Mouse (Mus musculus): ENCODE measurements around the gene Gnmt. TPM values are rescaled to one million over a fixed set of nuclear protein-coding genes. Genes with fewer than 3 reads are reported as not detected.

Gnmt gene
- total RNA-seq, 2 experiments from 2014 or later, result 1.8 to 3.1 TPM

DNA sequence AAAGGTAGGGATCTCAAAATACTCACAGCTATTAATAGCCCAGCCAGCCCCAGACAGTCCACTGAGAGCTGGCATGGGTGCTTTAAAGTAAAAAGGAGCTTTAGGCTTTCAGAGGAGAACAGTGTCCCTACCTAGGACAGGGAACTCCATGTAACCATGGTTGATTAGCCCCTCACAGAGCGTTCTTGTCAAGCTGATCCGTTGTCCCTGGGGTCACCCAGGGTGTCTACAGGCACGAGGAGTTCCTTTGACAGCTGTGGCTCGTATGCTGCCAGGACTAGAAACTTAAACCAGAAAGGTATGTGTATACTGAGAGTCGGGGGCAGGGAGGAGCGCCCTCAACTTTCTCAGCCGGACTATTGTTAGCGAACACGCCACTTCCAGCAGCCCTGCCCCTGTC lies 50.1 kb downstream of the Gnmt start:
- intact Hi-C loops (cut with DNase I), result no loop called here
- DNase-seq, result peak in 1 of 2 experiments; percentile 34

DNA sequence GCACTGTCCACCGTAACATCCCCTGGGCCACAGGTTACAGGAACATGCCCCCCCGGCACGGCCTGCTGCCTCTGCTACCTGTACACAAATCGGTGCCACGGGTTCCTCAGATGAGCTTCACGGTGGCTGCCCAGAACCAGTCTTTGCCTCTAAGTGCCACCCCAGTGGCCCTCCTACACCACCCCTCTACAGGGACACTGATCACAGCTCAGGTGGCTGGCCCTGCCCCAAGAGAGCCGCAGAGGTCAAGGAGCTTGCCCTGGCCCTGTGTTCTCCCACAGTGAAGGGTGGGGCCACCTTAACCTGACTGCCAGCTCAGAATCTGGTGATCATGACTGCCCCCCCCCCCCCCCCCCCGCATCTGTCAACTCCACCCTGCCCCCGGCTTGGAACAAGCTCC lies 50.6 kb downstream of the Gnmt start, which contains the start of gene Mea1:
Mea1 (plus strand) TSS at position 378 of the 400 bp plus-strand sequence.
- DNase-seq, result peak in 1 of 2 experiments; percentile 42

More for the DNA sequence above, 50.6 kb downstream of the Gnmt start, which contains the start of gene Mea1:
- intact Hi-C loops (cut with DNase I), result no loop called here

Other genes starting within 250 kb of the Gnmt start
- under 1 TPM; 0.19 TPM for gene Ttbk1, start 241.5 kb downstream of the Gnmt start, total RNA-seq (2021)
- 1 to 10 TPM in 1 of 2 experiments, under 1 TPM in 1; 0.89 to 2.2 TPM for gene Dnph1, start 232.5 kb downstream of the Gnmt start, total RNA-seq (2021)
- 10 to 100 TPM; 20.3 to 24.0 TPM for gene Cul9, start 182.8 kb downstream of the Gnmt start, total RNA-seq (2021)
- gene Srf, start 173.0 kb downstream of the Gnmt start, total RNA-seq (2021), result 10 to 100 TPM; 85.7 to 94.7 TPM
- gene Ptk7, start 99.7 kb downstream of the Gnmt start, total RNA-seq (2021), result 1 to 10 TPM; 2.7 to 4.0 TPM
- 10 to 100 TPM; 24.5 to 29.1 TPM for gene Klc4, start 83.1 kb downstream of the Gnmt start, total RNA-seq (2021)
- gene Mrpl2, start 82.9 kb downstream of the Gnmt start, total RNA-seq (2021), result 100 to 1,000 TPM; 130 to 134 TPM
- 10 to 100 TPM; 20.7 to 23.8 TPM for gene Cul7, start 78.8 kb downstream of the Gnmt start, total RNA-seq (2021)
- gene Rrp36, start 54.8 kb downstream of the Gnmt start, total RNA-seq (2021), result 10 to 100 TPM in 1 of 2 experiments, 1 to 10 TPM in 1; 9.5 to 10.7 TPM
- gene Mea1, start 50.4 kb downstream of the Gnmt start, total RNA-seq (2021), result 10 to 100 TPM; 48.0 to 49.3 TPM
- gene Klhdc3, start 48.3 kb downstream of the Gnmt start, total RNA-seq (2021), result 10 to 100 TPM; 85.5 to 87.7 TPM
- 10 to 100 TPM; 33.2 TPM for gene Ppp2r5d, start 24.1 kb downstream of the Gnmt start, total RNA-seq (2021)
- gene Pex6, start 17.7 kb downstream of the Gnmt start, total RNA-seq (2021), result 10 to 100 TPM; 31.8 to 32.3 TPM
- gene Cnpy3, start 23.0 kb upstream of the Gnmt start, total RNA-seq (2021), result 10 to 100 TPM; 18.4 to 19.2 TPM
- not detected for gene Ptcra, start 34.5 kb upstream of the Gnmt start, total RNA-seq (2021)
- 10 to 100 TPM; 25.4 to 27.6 TPM for gene 2310039H08Rik, start 43.5 kb upstream of the Gnmt start, total RNA-seq (2021)
- gene Rpl7l1, start 53.5 kb upstream of the Gnmt start, total RNA-seq (2021), result 10 to 100 TPM; 54.2 to 55.4 TPM
- gene Bicral, start 129.3 kb upstream of the Gnmt start, total RNA-seq (2021), result 10 to 100 TPM; 14.9 to 15.3 TPM
- gene Tbcc, start 161.5 kb upstream of the Gnmt start, total RNA-seq (2021), result 10 to 100 TPM; 15.9 to 16.6 TPM
- gene Prph2, start 181.3 kb upstream of the Gnmt start, total RNA-seq (2021), result not detected